Mouse (Mus musculus): ENCODE results near the gene Fn1.

DNA sequence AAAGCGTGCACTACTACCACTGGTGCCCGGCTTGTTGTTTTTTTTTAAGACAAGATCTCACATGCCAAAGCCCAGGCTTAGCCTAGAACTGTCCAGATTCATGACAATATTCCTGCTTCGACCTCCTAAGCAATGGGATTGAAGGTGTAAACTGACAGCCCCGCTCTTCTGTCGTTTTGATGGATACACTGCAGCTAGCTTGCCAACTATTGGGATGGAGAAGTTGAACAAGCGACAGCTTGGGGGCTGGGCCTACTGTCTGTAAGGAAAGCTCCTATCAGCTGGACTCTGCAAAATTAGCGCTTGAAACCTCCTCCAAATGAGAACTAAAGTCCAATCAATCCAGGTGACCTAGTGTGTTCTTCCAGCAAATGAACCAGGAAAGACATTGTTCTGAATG is 69.1 kb downstream of the Fn1 start:
- no peak for TF ChIP-seq POLR2A (IDR thresholded peaks at IDR 0.05; ENCODE audit: extremely low read depth, insufficient read depth, low read length)
- no peak for TF ChIP-seq CTCF (IDR thresholded peaks at IDR 0.05; ENCODE audit: extremely low read depth, insufficient read depth, low read length)
